Mouse (Mus musculus) heart, postnatal 0 days (tissue): ENCODE data around the gene Cacna2d4.

Experiments used
- CTCF ChIP-seq: IDR thresholded peaks from 2 replicates; pipeline ENCODE4 v1.5.1; 2016; ENCODE audit warnings: antibody characterized with exemption, control low read depth, low read depth
- EP300 ChIP-seq: IDR thresholded peaks from 2 replicates; pipeline ENCODE4 v1.6.1; 2016; ENCODE audit warnings: antibody characterized with exemption, low read depth

DNA sequence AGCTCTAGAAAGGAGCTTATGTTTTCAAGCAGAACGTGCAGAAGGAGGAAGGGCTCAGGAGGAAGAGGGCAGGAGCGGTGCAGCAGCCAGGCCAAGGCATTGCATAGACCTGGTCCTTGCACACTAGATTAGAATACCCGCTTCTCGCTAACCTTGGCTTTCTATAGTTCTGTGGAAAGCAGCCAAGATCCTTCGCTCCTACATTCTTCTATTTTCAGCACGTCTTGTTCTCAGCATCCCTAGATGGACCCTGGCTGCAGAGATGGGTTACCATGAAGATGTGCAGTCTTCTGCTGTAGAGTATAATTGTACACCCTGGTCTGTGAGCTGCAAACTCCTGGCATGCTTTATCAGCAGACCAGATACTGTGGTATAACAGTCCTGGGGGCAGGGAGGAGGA lies 22.1 kb upstream of the Cacna2d4 start:
- TF ChIP-seq CTCF (no peak), EP300 (no peak)
